Mouse (Mus musculus) 416B (cell line): ENCODE measurements around the gene Nhs.
A peak's percentile ranks its signal among the peaks of the same experiment; 100 is the strongest.

Experiments
- DNase-seq: peaks from one replicate; pipeline ENCODE4 v3.0.0; 2011; ENCODE audit warnings: low read depth

The Nhs gene

GRCm38 (mm10) chrX:161926683-161927053, 232.9 kb downstream of the Nhs start:
- DNase-seq, result no peak

GRCm38 (mm10) chrX:161925973-161926682, 233.4 kb downstream of the Nhs start:
- DNase-seq, result no peak

GRCm38 (mm10) chrX:161922655-161923054, 236.9 kb downstream of the Nhs start:
- DNase-seq, result no peak

- DNase-seq, result no peak
These were observed 237.9 kb downstream of the Nhs start for GRCm38 (mm10) chrX:161921581-161921980.

- no peak for DNase-seq
These were observed 249.6 kb downstream of the Nhs start for GRCm38 (mm10) chrX:161909963-161910362.

GRCm38 (mm10) chrX:161908652-161909403, 250.7 kb downstream of the Nhs start:
- no peak for DNase-seq

- no peak for DNase-seq
These were observed 251.6 kb downstream of the Nhs start for GRCm38 (mm10) chrX:161907595-161908592.

GRCm38 (mm10) chrX:161894442-161894841, 265.1 kb downstream of the Nhs start:
- DNase-seq, result no peak

- DNase-seq, result no peak
These were observed 275.9 kb downstream of the Nhs start for GRCm38 (mm10) chrX:161883661-161884060.

GRCm38 (mm10) chrX:161877123-161877522, 282.4 kb downstream of the Nhs start:
- DNase-seq, result no peak

GRCm38 (mm10) chrX:161873511-161873910, 286.0 kb downstream of the Nhs start:
- DNase-seq, result peak; percentile 4

- DNase-seq, result no peak
These were observed 288.2 kb downstream of the Nhs start for GRCm38 (mm10) chrX:161871306-161871705.

GRCm38 (mm10) chrX:161855630-161856029, 303.9 kb downstream of the Nhs start:
- no peak for DNase-seq

- no peak for DNase-seq
These were observed 305.8 kb downstream of the Nhs start for GRCm38 (mm10) chrX:161853626-161854312.

GRCm38 (mm10) chrX:161826186-161826585, 333.3 kb downstream of the Nhs start:
- DNase-seq, result peak; percentile 32

- DNase-seq, result no peak
These were observed 369.3 kb downstream of the Nhs start for GRCm38 (mm10) chrX:161790182-161790581.
